Mouse (Mus musculus): ENCODE measurements around the gene Mcl1. TPM values are rescaled to one million over a fixed set of nuclear protein-coding genes. Genes with fewer than 3 reads are reported as not detected.
A peak's percentile ranks its signal among the peaks of the same experiment; 100 is the strongest.
"Not testable (repeated sequence)": the region's sequence is repeated elsewhere in the genome, so short reads cannot be mapped to it uniquely, and the experiment has no call there.

Mcl1 gene
- total and polyA plus RNA-seq, 3 experiments = 152 to 272 (median 159) TPM

GRCm38 (mm10) chr3:95685701-95686100 is 27.1 kb downstream of the Mcl1 start:
- DNase-seq = peak; percentile 2

DNA sequence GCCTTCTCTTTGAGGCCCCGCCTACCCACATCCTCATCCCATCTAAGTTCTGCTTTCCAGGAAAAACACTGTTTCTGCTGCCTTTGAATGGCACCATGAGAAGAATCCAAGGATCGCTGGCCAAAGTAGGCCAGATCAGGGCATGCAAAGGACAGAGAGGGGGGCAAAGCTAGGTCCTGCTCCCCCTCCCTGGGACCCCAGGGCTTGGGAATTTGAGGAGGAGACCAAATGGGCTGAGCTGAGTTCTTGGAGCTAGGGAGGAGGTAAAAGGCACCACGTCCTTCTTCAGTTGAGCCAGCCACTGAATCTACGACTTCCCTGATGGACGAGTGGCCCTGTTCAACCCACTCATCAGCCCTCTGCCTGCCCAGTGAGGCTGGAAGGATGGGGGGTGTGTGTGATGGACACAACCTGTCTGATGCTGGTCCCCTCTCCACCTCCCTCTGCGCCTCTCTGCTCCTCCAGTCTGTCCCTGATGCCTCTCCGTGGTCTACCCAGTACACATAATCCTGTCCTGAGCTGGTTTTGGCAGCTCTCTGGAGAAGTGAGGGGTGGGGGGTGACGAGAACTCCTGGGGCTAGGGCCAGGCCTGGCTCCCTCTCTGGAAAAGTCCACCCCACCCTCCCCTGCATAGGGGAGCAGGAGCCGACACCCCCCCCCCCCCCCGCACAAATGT is 28.0 kb downstream of the Mcl1 start:
- DNase-seq = peak; percentile 6

DNA sequence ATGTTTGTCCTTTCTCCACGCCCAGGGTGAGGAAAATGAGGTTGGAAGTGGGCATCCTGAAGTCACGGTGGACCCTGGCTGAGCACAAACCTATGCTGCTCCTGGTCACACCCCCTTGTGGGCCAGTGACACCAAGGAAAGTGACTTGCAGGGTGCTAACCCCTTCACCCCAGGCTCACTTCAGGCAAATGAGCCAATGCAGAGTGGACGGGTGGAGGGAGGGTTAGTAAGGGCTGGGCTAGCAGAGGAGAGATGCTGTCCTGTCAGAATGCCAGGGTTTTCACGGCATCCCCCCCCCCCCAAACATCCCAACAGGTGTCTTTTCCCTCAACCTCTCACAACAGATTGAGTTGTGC is 28.6 kb downstream of the Mcl1 start:
- DNase-seq = no peak

- DNase-seq = peak; percentile 90
These were observed 29.2 kb downstream of the Mcl1 start, which contains the start of gene Adamtsl4 for GRCm38 (mm10) chr3:95687524-95688421. TSS of gene Adamtsl4 (minus strand) at chr3:95687917.

- no peak for DNase-seq
These were observed 30.8 kb downstream of the Mcl1 start for GRCm38 (mm10) chr3:95689171-95689915.

- no peak for DNase-seq
These were observed 31.4 kb downstream of the Mcl1 start for GRCm38 (mm10) chr3:95689940-95690339.

DNA sequence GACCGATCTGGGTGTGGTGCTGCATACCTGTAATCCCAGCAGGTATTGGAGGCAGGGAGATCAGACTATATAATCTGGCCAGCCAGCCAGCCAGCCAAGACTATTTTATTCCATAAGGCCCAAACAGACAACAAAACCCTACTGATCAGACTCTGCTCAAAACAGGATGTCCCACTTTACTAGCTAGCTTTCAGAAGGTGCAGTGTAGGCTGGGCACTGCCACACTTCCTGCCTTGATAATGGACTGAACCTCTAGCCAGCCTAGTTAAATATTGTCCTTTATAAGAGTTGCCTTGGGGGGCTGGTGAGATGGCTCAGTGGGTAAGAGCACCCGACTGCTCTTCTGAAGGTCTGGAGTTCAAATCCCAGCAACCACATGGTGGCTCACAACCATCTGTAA is 32.0 kb downstream of the Mcl1 start:
- DNase-seq = not testable (repeated sequence)

- no peak for DNase-seq
These were observed 34.1 kb downstream of the Mcl1 start for GRCm38 (mm10) chr3:95692677-95693076.

DNA sequence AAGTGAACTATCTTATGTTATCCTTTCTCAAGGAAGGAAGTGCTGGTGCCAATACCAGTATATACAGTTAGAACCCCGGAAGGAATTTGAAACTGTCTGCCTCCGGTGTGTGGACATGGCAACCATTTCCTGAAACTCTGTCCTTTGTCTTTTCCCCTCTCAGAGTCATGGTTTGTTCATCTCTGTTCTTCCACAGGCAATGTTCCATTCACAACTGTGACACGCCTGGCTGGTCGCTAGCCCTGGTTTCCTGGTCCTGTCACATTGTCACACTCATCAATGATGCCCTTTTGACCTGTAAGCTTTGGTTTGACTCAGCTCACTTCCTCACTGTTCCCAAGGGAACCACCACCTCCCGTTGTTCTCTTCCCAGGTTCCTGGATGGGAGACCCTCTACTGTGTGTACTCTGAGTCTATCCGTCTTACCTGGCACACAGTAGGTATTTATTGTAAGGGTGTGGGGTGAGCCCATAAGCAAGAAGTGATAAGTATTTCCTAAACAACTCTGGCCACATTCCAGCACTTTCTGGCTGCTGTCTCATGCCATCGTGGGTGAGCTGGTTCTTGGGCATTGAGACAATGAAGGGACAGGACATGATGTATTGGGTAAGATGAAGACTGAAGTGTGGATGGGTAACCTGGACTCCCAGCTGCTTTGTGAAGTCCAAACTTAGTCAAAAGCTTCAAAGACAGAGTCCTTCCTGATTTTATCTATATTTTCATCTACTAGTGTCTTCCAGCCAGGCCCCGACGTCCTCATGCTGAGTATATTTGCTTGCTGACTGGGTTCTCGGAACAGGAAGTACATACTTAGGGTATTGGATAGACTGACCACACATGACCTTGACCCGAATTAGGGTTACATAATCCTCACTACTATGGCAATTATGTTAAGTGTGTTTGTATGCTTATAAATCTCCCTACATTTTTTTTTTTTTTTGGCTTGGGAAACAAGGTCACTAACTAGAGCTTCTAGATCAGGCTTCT is 35.5 kb downstream of the Mcl1 start:
- peak; percentile 54 for DNase-seq

GRCm38 (mm10) chr3:95694808-95695703 is 36.5 kb downstream of the Mcl1 start:
- DNase-seq = no peak

GRCm38 (mm10) chr3:95695796-95696195 is 37.2 kb downstream of the Mcl1 start:
- no peak for DNase-seq

DNA sequence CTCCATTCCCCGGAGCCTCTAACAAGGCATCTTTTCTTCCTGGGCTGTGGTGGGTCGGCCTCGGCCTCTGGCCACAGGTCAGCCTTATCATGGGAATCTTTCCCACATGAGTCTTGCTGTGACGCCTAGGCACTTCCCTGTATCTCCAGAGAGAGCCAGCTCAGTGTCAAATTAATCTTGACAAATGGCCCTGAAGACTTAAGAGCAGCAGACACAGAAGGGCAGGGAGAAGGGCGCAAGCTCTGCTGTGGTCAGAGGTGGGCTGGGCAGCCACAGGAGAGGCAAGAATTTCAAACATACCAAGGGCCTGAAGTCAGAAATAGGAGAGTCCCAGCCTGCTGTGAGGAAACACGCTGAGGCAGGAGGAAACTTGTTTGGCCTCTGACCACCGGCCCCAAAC is 37.8 kb downstream of the Mcl1 start:
- DNase-seq = peak; percentile 82

GRCm38 (mm10) chr3:95698286-95698685 is 39.7 kb downstream of the Mcl1 start:
- no peak for DNase-seq

DNA sequence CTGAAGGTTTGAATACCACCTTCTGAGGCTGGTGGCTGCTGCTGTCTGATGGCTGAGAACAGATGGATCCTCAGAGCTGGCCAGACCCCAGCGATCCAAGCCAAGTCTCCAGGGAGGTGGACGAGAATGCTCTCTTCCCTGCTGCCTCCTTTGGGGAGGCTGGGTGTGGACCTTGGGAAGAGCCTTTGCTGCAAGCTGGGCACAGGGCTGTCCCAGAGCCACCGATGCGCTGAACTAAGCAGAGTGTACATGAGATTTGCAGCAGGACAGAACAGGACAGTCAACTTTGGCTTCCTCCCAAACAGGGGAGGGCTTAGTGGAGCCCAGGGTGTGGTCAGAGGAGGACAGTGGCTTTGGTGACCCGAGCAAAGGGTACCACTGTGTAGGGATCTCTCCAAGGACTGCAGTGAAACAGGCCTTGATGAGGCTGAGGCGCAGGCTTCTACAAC is 41.7 kb downstream of the Mcl1 start:
- peak; percentile 49 for DNase-seq

GRCm38 (mm10) chr3:95701085-95701484 is 42.5 kb downstream of the Mcl1 start:
- DNase-seq = no peak

GRCm38 (mm10) chr3:95701877-95702540 is 43.4 kb downstream of the Mcl1 start:
- DNase-seq = peak; percentile 85

- DNase-seq = no peak
These were observed 44.7 kb downstream of the Mcl1 start for GRCm38 (mm10) chr3:95703276-95703675.

DNA sequence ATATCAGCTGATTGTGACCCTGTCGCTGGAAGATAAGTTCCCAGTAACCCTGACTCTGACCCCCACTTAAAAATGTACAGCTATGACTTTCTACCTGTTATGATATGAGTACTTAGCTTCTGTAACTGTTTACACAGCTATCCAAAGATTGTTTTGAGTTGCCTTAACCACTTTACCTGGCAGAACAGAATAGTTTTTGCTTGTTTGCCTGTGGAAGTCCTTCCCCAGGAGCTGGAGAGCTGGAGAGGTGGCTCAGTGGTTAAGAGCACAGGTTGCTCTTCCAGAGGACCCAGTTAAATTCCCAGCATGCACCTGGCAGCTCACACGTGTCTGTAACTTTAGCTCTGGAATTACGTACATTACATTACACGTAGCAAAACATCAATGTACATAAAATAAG is 46.0 kb downstream of the Mcl1 start:
- no peak for DNase-seq

- DNase-seq = no peak
These were observed 47.7 kb downstream of the Mcl1 start for GRCm38 (mm10) chr3:95706273-95706672.

DNA sequence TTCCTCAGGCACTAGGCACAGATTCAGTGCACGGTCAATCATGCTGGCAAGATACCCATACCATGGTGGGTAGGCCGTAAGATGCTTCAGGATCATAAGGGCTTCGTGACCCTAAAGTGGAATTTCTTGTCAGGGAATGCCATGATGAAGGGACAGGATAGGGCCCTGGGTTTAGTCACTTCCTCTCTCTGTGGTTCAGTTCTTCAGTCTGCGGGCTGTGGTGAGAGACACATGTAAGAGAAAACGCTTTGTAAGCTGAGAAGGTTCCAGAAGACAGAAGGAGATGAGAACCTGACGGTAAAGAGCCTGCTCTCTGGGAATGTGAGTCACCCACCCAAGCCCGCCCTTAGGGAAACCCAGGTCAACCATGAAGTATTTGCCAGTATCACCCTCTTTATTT is 48.9 kb downstream of the Mcl1 start:
- no peak for DNase-seq

Measured in adrenal gland, adult 2 months (tissue).